Mouse (Mus musculus): ENCODE measurements at regions not wholly inside any gene's neighbourhood (a gene's known extent, or its start where the extent isn't known, plus 50 kb on each side); places are given as distances from the start of the nearest gene placed in this dataset.

DNA sequence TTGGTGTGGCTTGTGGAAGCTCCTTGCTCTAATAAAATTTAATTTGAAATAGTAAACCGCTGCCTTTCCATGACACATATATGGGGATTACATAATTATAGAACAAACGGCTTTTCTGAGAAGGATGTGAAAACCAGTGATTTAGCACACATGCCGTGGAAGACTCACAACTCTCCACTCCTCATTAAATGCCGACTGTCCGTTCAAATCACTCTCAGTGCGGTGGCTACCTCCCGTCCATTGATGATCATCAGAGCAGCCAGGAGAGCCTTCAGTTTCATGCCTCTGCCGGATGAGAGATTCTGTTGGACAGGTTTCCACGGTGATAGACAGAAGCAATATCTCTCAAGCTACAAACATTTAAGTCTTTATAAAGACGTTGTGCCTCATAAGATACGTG, 451.3 kb downstream of the Glrx3 start:
- Histone ChIP-seq H3K4me3 (ENCODE audit: low read depth, low read length) (no peak overlapping the region), H3K4me1 (ENCODE audit: control insufficient read depth, insufficient read depth, low read length) (0 out of 2 replicates have a peak, but pooled peaks cover 3% of the 10 kb centered on the region), H3K9ac (replicated peaks; ENCODE audit: low read depth, low read length) (no peak overlapping the region), H3K4me2 (ENCODE audit: low read depth, low read length) (no peak overlapping the region), H3K27me3 (ENCODE audit: control insufficient read depth, insufficient read depth, low read length) (no peaks in the 10 kb centered on the region), H3K9me3 (ENCODE audit: control insufficient read depth, low read length) (no peaks in the 10 kb centered on the region), H3K36me3 (ENCODE audit: control insufficient read depth, insufficient read depth, low read length) (no peaks in the 10 kb centered on the region), H3K27ac (ENCODE audit: low read depth, low read length) (no peak overlapping the region)
- no peak for ATAC-seq (ENCODE audit: low read depth)
- WGBS = 72% methylated on average over 11 of the region's 11 CpGs

DNA sequence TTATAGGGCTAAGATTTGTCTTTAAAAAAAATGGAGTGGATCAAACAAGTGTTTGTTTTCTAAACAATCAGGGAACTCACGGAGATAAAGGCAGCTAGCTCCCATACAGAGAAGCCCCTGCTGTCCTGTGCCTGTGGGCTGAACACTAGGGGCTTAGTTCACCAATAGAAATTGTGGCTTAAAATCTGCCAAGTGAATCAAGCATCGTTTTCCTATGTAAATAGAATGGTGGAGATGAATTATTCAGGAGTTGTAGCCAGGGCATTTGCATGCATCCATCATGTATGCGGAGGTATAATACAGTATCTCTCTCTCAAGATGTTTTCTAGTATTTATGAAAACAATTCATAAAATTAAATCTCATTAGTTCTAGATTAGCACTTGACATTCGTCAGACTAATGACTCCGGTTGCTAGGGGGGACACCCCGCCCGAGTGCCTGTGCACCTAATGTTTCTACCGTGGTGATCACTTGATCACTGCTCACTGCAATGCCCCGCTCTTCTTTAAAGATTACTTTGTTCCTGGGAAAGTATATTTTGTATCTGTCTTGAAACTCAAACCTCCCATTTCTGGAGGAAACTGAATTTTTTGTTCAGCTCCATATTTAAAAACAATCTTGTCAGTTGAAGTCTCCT, 469.1 kb downstream of the Glrx3 start:
- no peak for ATAC-seq (ENCODE audit: low read depth)
- H3K27me3 ChIP-seq (ENCODE audit: control insufficient read depth, insufficient read depth, low read length) = no peaks in the 10 kb centered on the region
- H3K36me3 ChIP-seq (ENCODE audit: control insufficient read depth, insufficient read depth, low read length) = no peaks in the 10 kb centered on the region
- H3K9ac ChIP-seq (replicated peaks; ENCODE audit: low read depth, low read length) = no peak overlapping the region
- H3K4me2 ChIP-seq (ENCODE audit: low read depth, low read length) = no peak overlapping the region
- no peak overlapping the region for H3K4me3 ChIP-seq (ENCODE audit: low read depth, low read length)
- H3K27ac ChIP-seq (ENCODE audit: low read depth, low read length) = no peak overlapping the region
- no peaks in the 10 kb centered on the region for H3K4me1 ChIP-seq (ENCODE audit: control insufficient read depth, insufficient read depth, low read length)
- 32% methylated on average over 9 of the region's 9 CpGs for WGBS
- H3K9me3 ChIP-seq (ENCODE audit: control insufficient read depth, low read length) = no peaks in the 10 kb centered on the region

DNA sequence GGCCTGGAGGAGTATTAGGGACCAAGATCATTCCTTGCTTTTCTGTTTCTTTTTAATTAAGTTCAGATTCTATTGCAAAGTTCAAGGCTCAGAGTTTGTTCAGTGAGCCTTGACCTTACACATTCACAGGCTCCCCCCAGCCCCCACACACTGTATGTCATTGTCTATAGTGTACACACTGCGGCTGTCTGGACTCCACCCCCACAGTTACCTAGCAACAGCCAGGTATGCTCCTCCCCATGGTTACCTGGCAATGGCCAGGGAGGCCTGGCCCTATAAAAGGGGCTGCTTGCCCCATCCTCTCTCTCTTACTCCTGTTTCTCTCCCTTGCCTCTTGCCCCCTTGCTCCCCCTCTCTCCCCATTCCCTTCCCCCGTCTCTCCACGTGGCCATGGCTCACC, 472.0 kb downstream of the Glrx3 start:
- Histone ChIP-seq H3K9me3 (ENCODE audit: control insufficient read depth, low read length) (no peaks in the 10 kb centered on the region), H3K27ac (ENCODE audit: low read depth, low read length) (no peak overlapping the region), H3K9ac (replicated peaks; ENCODE audit: low read depth, low read length) (no peak overlapping the region), H3K27me3 (ENCODE audit: control insufficient read depth, insufficient read depth, low read length) (no peaks in the 10 kb centered on the region), H3K4me1 (ENCODE audit: control insufficient read depth, insufficient read depth, low read length) (no peaks in the 10 kb centered on the region), H3K36me3 (ENCODE audit: control insufficient read depth, insufficient read depth, low read length) (no peaks in the 10 kb centered on the region), H3K4me3 (ENCODE audit: low read depth, low read length) (no peak overlapping the region), H3K4me2 (ENCODE audit: low read depth, low read length) (no peak overlapping the region)
- 57% methylated on average over 3 of the region's 3 CpGs for WGBS
- no peak for ATAC-seq (ENCODE audit: low read depth)

DNA sequence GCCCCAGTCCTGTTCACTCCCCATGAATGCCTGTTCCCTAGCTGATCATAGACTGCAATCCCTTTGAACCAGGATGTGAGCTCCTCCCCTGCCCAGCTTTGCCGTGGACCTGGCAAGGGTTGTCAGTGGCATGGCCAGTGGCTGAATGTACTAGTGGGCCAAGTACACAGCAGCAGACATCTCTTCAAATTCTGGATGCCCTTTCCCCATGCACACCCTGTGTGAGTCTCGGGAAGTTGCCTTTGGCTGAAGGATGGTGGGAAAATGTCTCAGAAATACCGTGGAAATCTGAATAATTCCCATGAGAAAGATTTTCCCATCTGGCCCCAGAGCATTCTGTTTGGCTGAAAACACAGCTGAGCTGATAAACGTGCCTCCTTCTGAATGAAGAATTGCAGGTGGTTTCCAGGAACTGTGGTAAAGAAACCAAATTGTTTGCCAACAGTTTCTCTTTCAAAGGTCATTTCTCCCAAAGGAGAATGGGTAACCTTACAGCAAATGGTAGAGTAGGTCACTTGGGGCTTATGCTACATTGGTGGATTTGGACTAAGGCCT, 476.2 kb downstream of the Glrx3 start:
- H3K4me2 ChIP-seq (ENCODE audit: low read depth, low read length) = no peak overlapping the region
- no peaks in the 10 kb centered on the region for H3K27me3 ChIP-seq (ENCODE audit: control insufficient read depth, insufficient read depth, low read length)
- H3K27ac ChIP-seq (ENCODE audit: low read depth, low read length) = no peak overlapping the region
- no peaks in the 10 kb centered on the region for H3K4me1 ChIP-seq (ENCODE audit: control insufficient read depth, insufficient read depth, low read length)
- H3K36me3 ChIP-seq (ENCODE audit: control insufficient read depth, insufficient read depth, low read length) = no peaks in the 10 kb centered on the region
- no peak overlapping the region for H3K9ac ChIP-seq (replicated peaks; ENCODE audit: low read depth, low read length)
- H3K9me3 ChIP-seq (ENCODE audit: control insufficient read depth, low read length) = no peaks in the 10 kb centered on the region
- H3K4me3 ChIP-seq (ENCODE audit: low read depth, low read length) = no peak overlapping the region
- no peak for ATAC-seq (ENCODE audit: low read depth)
- 58% methylated on average over 4 of the region's 4 CpGs for WGBS

DNA sequence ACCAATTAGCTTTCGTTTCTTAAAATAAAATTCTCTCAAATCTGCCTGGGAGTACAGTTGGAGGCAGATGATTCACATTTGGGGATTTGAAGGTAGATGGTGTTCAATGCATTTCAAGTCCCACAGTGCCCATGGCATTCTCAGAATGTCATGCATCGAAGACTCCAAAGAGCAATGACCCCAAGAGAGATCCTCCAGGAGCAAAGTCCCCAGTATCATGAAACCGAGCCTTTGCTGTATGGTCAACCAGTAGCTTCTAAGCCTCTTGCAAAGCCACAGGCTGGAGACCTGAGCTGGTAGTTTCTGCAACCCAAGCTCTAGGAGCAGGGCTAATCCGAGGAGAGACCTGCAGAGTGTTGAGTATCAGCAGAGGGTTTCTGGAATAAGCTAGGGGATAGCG, 477.1 kb downstream of the Glrx3 start:
- Histone ChIP-seq H3K27ac (ENCODE audit: low read depth, low read length) (no peak overlapping the region), H3K9ac (replicated peaks; ENCODE audit: low read depth, low read length) (no peak overlapping the region), H3K27me3 (ENCODE audit: control insufficient read depth, insufficient read depth, low read length) (no peaks in the 10 kb centered on the region), H3K4me3 (ENCODE audit: low read depth, low read length) (no peak overlapping the region), H3K9me3 (ENCODE audit: control insufficient read depth, low read length) (no peaks in the 10 kb centered on the region), H3K4me1 (ENCODE audit: control insufficient read depth, insufficient read depth, low read length) (no peaks in the 10 kb centered on the region), H3K36me3 (ENCODE audit: control insufficient read depth, insufficient read depth, low read length) (no peaks in the 10 kb centered on the region), H3K4me2 (ENCODE audit: low read depth, low read length) (no peak overlapping the region)
- ATAC-seq (ENCODE audit: low read depth) = no peak
- 89% methylated on average over 5 of the region's 5 CpGs for WGBS

DNA sequence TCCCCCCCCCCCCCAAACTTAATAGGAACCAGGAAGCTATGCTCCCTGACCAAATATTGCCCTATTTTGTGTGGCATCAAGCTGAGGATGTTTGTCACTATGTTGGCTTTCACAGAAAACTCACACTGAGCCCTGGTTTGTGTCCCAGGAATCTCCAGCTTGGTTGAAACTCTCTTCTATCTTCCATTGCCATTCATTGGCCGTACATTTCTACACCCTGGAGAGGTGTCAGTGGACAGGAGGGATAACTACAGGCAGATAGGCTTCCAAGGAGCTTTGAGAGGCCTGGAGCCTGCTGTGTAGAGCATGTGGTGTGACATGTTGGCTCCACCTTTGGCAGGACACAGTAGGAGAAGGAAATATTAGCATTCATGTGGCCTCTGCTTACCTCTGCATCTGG, 478.9 kb downstream of the Glrx3 start:
- no peaks in the 10 kb centered on the region for H3K36me3 ChIP-seq (ENCODE audit: control insufficient read depth, insufficient read depth, low read length)
- ATAC-seq (ENCODE audit: low read depth) = no peak
- no peak overlapping the region for H3K4me2 ChIP-seq (ENCODE audit: low read depth, low read length)
- H3K9me3 ChIP-seq (ENCODE audit: control insufficient read depth, low read length) = no peaks in the 10 kb centered on the region
- no peak overlapping the region for H3K9ac ChIP-seq (replicated peaks; ENCODE audit: low read depth, low read length)
- no peak overlapping the region for H3K27ac ChIP-seq (ENCODE audit: low read depth, low read length)
- no peaks in the 10 kb centered on the region for H3K4me1 ChIP-seq (ENCODE audit: control insufficient read depth, insufficient read depth, low read length)
- WGBS = 78% methylated on average over 1 of the region's 1 CpGs
- no peaks in the 10 kb centered on the region for H3K27me3 ChIP-seq (ENCODE audit: control insufficient read depth, insufficient read depth, low read length)
- H3K4me3 ChIP-seq (ENCODE audit: low read depth, low read length) = no peak overlapping the region

DNA sequence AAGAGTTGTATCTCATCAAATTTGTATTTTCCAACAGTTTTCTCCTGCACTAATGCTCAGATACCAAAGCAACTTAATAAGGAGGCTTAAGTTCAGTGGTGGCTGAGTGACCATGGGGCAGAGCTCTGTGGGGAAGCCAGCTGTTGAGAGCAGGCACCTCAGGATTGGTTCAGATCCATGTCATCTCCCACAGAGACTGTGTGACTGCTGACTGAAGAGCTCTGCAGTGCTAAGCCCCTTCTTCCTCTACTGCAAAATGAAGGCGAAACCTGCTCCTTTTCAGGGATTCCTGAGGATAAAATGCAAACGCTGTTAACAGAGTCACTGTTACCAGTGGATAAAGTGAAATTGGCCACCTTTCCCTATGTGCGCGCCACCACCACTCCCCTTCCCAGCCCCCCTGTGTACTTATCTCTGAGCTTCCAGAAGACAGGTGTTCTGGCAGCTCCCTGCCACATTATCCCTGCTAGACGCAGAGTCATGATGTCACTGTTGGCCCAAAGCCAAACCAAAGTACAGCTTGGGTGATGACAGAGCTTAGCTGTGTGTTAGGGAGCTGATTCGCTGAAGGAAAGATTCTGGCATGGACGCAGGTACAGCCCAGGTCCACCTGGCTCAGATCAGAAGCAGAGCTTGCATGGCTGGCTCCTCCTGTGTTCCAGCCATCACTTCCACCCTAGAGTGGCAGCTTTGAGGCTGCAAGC, 472.9 kb downstream of the Tcerg1l start:
- ATAC-seq (ENCODE audit: low read depth) = peak; percentile 60; the same call in 1 of the 2 replicates
- no peaks in the 10 kb centered on the region for H3K9me3 ChIP-seq (ENCODE audit: control insufficient read depth, low read length)
- H3K4me3 ChIP-seq (ENCODE audit: low read depth, low read length) = no peak overlapping the region
- H3K4me1 ChIP-seq (ENCODE audit: control insufficient read depth, insufficient read depth, low read length) = 0 out of 2 replicates have a peak, but pooled peaks cover 3% of the 10 kb centered on the region
- H3K27me3 ChIP-seq (ENCODE audit: control insufficient read depth, insufficient read depth, low read length) = no peaks in the 10 kb centered on the region
- H3K27ac ChIP-seq (ENCODE audit: low read depth, low read length) = no peak overlapping the region
- no peak overlapping the region for H3K4me2 ChIP-seq (ENCODE audit: low read depth, low read length)
- no peaks in the 10 kb centered on the region for H3K36me3 ChIP-seq (ENCODE audit: control insufficient read depth, insufficient read depth, low read length)
- 65% methylated on average over 7 of the region's 7 CpGs for WGBS
- no peak overlapping the region for H3K9ac ChIP-seq (replicated peaks; ENCODE audit: low read depth, low read length)

DNA sequence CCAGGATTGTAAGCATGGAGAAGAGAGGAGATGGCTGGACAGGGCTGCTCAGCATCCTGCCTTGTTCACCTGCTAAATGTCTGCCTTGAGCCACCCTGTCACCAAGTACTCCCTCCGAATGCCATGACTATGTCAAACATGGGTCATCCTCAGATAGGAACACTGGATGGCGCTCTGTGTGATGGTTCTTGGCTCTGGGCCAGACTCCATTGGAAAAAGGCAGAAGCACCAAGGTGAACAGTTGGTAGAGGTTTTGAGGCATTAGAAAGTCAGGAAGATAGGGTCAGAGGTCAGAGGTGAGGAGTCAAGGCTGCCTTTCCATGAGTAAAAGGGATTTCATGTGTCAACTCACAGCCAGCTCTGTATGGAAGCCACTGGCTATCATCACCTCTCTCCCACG, 471.9 kb downstream of the Tcerg1l start:
- Histone ChIP-seq H3K36me3 (ENCODE audit: control insufficient read depth, insufficient read depth, low read length) (no peaks in the 10 kb centered on the region), H3K4me2 (ENCODE audit: low read depth, low read length) (no peak overlapping the region), H3K4me1 (ENCODE audit: control insufficient read depth, insufficient read depth, low read length) (0 out of 2 replicates have a peak, but pooled peaks cover 3% of the 10 kb centered on the region), H3K27ac (ENCODE audit: low read depth, low read length) (no peak overlapping the region), H3K9ac (replicated peaks; ENCODE audit: low read depth, low read length) (no peak overlapping the region), H3K27me3 (ENCODE audit: control insufficient read depth, insufficient read depth, low read length) (no peaks in the 10 kb centered on the region), H3K9me3 (ENCODE audit: control insufficient read depth, low read length) (no peaks in the 10 kb centered on the region), H3K4me3 (ENCODE audit: low read depth, low read length) (no peak overlapping the region)
- WGBS = 88% methylated on average over 3 of the region's 3 CpGs
- no peak for ATAC-seq (ENCODE audit: low read depth)

DNA sequence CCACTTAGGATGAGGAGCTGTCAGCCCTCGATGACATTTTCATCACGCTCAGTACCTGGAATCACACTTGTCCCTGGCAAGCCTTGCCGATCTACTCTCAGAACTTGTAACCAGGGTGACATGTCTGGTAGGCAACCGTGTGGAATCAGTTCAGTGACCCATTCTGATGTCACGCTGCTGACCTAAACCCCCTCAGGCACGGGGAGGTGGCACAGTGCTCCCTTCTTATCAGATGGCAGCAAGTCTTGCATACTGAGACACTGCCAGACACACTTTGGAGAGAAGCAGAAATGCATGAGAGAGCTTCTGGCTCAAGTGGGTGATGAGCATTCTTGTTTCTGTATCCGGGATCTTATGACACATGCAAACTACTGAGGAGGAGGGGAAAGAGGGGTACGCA, 470.2 kb downstream of the Tcerg1l start:
- Histone ChIP-seq H3K4me2 (ENCODE audit: low read depth, low read length) (no peak overlapping the region), H3K36me3 (ENCODE audit: control insufficient read depth, insufficient read depth, low read length) (no peaks in the 10 kb centered on the region), H3K9me3 (ENCODE audit: control insufficient read depth, low read length) (no peaks in the 10 kb centered on the region), H3K9ac (replicated peaks; ENCODE audit: low read depth, low read length) (no peak overlapping the region), H3K27me3 (ENCODE audit: control insufficient read depth, insufficient read depth, low read length) (no peaks in the 10 kb centered on the region), H3K27ac (ENCODE audit: low read depth, low read length) (no peak overlapping the region), H3K4me3 (ENCODE audit: low read depth, low read length) (no peak overlapping the region), H3K4me1 (ENCODE audit: control insufficient read depth, insufficient read depth, low read length) (0 out of 2 replicates have a peak, but pooled peaks cover 3% of the 10 kb centered on the region)
- ATAC-seq (ENCODE audit: low read depth) = no peak
- WGBS = 78% methylated on average over 8 of the region's 8 CpGs

Data from neural tube, embryonic 14.5 days (tissue).